Mouse (Mus musculus): ENCODE measurements around the gene Olfr1274-ps. TPM values are rescaled to one million over a fixed set of nuclear protein-coding genes. Genes with fewer than 3 reads are reported as not detected.

Gene Olfr1274-ps
- polyA plus RNA-seq, 1 experiment from 2014 or later = not detected

Other genes starting within 250 kb of the Olfr1274-ps start
- not detected in 2 replicates for gene Olfr1270, start 245.6 kb upstream of the Olfr1274-ps start, polyA plus RNA-seq (2014; fragmentation: Nextera tagmentation; extraction: Ambion mirVana)
- gene Olfr1506, start 174.2 kb upstream of the Olfr1274-ps start, polyA plus RNA-seq (2014; fragmentation: Nextera tagmentation; extraction: Ambion mirVana) = not detected in 2 replicates
- gene Olfr142, start 141.1 kb upstream of the Olfr1274-ps start, polyA plus RNA-seq (2014; fragmentation: Nextera tagmentation; extraction: Ambion mirVana) = not detected in 2 replicates
- not detected in 2 replicates for gene Olfr1271, start 127.7 kb upstream of the Olfr1274-ps start, polyA plus RNA-seq (2014; fragmentation: Nextera tagmentation; extraction: Ambion mirVana)
- not detected in 2 replicates for gene Olfr1272, start 105.8 kb upstream of the Olfr1274-ps start, polyA plus RNA-seq (2014; fragmentation: Nextera tagmentation; extraction: Ambion mirVana)
- gene Gm13769, start 76.5 kb upstream of the Olfr1274-ps start, polyA plus RNA-seq (2014; fragmentation: Nextera tagmentation; extraction: Ambion mirVana) = not detected in 2 replicates
- gene Ptprj, start 182.0 kb downstream of the Olfr1274-ps start, polyA plus RNA-seq (2014; fragmentation: Nextera tagmentation; extraction: Ambion mirVana) = 5.1 TPM in 2 replicates

All from liver, embryonic 11.5 days (tissue).